Mouse (Mus musculus) stomach, postnatal 0 days (tissue): Measurements from ENCODE around the gene Axl.

ENCODE experiments used
- CTCF ChIP-seq: IDR thresholded peaks from 2 replicates; pipeline ENCODE4 v1.5.1; 2016; ENCODE audit warnings: antibody characterized with exemption, low read depth, mild to moderate bottlenecking, moderate library complexity
- EP300 ChIP-seq: optimal IDR thresholded peaks from 2 replicates; pipeline ENCODE3; 2016; ENCODE audit warnings: antibody characterized with exemption

GRCm38 (mm10) chr7:25753076-25753475 lies 35.4 kb downstream of the Axl start:
- TF ChIP-seq CTCF (no peak), EP300 (no peak)
